Mouse (Mus musculus): Measurements from ENCODE around the gene Kctd4. TPM values are rescaled to one million over a fixed set of nuclear protein-coding genes. Genes with fewer than 3 reads are reported as not detected.
"Not testable (repeated sequence)": the region's sequence is repeated elsewhere in the genome, so short reads cannot be mapped to it uniquely, and the experiment has no call there.

The Kctd4 gene
- total RNA-seq (2015) (not detected in 2 replicates), total RNA-seq (2017) (0.24 TPM in 1 of 2 replicates, not detected in the other)

DNA sequence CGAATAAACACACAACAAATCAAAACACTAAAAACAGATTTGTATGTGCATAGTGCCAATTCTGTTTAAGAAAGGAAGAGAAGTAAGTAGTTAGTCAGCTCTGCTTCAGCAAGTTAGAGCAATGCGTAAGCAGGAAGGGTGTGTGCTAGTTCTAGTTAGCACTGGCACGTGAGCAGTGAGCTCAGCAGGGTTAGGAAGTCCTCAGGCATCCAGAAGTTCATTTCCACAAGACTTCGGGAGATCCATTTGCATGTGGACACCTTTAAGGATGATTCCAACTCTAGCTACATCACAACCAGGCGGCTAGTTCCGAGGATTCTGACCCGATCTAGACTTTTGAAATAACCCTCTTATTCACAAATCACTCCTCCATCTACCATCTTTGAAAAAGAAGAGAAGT lies at the start of gene Kctd4:
TSS of gene Kctd4 (plus strand) at position 244 of the 400 bp plus-strand sequence.
- no peak for ATAC-seq (replicated peaks; ENCODE audit: poor library complexity)

DNA sequence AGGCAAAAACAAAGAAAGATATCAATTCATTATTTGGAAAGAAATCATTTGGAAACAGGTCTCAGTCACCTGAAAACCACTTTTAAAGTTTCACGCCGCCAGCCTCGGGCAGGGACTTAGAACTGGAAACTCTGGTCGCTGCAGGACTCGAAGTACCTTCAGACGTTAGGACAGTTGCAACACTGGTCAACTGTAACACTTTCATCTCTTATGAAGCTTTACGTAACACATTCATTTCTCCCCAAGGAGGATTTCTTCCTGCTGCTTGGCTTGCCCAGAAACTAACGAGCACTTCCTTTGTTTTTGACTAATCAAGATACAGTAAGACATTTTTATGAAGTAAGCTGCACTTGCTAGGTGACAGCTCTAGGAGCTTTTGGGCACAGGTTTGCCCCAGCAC lies 47.9 kb upstream of the Kctd4 start:
- ATAC-seq (replicated peaks; ENCODE audit: poor library complexity), result peak; percentile 55

DNA sequence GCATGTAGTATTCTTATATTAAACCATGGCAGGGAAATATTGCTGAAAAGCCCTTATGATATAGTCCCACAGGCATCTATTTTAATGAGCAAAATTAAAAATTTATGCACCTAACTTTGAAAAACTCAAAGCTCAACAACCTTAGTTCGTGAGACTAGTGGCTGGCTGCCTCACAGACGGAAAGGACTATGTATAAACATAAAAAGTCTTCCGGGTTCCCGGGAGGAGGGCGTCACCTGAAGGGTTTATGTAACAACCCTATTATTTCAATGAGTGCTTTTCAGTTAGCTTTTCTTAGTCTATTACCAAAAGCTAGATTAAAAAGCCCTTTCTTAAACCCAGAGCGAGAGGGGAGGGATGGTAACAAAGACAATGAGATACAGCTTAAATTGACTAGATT lies 42.8 kb upstream of the Kctd4 start:
- no peak for ATAC-seq (replicated peaks; ENCODE audit: poor library complexity)

DNA sequence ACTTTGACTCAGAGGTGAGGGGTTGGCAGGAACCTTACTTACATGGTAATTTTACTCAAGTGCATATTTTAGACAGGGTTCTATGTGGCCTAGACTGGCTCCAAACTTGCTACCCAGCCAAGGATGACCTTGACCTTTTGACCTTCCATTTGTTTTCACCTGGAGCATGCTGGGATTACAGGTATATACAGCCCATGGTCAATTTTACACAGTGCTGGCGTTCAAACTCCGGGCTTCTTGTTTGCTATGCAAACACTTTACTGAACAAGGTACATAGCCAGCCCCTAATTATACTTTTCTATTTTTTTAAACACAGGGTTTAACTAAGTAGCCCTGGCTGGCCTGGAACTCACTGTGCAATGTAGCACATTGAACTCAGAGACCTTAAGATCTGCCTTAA lies 42.1 kb upstream of the Kctd4 start:
- no peak for ATAC-seq (replicated peaks; ENCODE audit: poor library complexity)

DNA sequence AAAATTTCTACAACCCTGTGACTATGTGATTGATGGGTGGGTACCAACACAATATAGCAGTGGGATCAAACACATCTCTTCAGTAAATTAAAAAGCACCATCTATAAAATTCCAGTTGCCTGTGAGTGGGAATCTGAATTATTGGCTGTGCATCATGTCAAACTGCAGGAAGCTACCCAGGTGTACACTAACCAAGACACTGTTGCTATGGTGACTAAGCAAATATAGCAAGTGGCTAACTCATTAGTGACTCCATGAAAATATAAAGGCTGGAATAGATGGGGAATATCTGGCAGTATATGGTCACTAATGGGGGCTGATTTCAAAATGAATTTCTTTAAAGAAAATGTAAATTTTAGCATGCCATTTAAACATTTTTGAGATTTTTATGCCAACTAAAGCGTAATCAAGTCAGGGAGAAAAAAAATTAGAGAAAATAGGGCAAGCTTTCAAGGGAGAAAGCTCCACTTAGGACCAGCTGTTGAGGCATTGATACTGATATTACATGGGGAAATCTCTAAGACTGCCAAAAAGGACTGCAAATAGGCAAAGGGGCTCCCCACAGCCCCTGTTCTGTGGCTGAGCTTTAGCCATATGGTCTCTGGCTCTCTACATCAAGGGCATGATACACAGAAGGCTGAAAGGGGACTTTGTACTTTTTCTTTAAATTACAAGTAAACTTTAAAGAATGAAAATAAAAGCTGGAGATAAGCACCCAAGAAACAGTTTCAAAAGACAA lies 31.3 kb upstream of the Kctd4 start:
- ATAC-seq (replicated peaks; ENCODE audit: poor library complexity), result no peak

DNA sequence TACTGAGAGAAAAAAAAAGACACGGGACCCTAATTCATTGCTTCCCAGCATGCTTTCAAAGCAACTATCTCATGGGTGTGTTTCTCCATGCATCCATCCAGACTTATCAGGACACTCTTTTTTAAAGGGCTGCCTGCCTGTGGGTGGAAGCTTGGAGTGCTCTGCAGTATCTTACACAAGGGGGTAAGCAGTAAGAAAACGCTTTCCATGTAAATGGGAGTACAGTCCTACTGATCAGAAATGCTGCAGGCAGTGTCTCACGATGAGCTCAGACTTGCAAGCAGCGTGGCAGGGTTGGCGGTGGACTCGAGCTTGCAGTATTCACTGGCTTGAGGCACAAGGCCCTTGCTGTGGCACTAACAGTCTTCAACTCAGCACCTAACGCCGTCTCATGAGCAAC lies 25.1 kb upstream of the Kctd4 start:
- not testable (repeated sequence) for ATAC-seq (replicated peaks; ENCODE audit: poor library complexity)

DNA sequence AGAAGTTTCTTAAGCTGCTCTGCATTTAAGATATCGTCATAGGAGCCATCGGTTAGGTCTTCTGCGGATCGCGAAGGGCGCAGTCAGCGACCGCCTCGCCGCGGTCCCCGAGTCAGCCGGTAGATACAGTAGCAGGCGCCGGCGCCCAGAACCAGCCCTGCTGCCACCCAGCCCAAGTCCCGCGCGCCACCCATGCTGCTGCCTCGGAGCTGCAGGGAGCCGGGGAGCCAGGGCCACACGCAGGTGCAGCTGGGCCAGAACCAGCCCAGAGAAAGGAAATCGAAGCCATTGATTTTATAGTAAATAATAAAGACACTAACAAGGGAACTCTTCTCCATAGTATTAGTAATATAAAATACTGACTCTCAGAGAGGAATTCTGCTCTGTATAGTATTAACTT lies 23.5 kb upstream of the Kctd4 start:
- ATAC-seq (replicated peaks; ENCODE audit: poor library complexity), result peak; percentile 42; the same call in 1 of the 2 replicates

DNA sequence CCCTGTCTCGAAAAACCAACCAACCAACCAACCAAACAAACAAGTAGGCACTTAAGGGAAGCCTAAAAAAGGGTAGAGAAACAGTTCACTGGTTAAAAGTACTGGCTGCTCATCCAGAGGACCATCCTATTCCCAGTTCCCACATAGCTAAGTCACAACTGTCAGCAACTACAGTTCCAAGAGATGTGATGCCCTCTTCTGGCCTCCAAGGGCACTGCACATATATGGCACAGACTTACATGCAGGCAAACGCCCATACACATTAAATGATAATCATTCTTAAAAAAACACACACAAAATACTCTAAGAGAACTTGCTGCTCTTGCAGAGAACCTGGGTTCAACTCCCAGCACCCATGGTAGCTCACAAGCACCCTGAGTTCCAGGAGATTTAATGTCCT lies 20.4 kb upstream of the Kctd4 start:
- peak; percentile 48 for ATAC-seq (replicated peaks; ENCODE audit: poor library complexity)

DNA sequence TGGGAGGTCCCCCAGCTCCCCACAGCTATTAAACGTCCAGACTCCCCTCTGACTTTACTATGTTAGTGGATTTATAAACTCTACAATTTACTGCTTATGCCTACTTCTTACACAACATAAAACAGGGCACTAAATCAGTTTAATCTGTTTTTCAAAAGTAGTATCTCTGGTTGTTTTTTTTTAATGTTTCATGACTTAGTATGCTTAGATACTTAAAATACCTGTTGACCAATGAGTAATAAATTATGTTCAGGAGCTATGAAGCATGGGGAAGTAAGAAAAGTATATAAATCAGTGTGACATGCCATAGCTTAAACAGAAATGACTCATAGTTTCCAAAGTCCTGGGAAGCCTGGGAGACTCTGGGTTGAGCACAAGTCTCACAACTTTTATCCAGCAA lies 17.1 kb upstream of the Kctd4 start:
- no peak for ATAC-seq (replicated peaks; ENCODE audit: poor library complexity)

DNA sequence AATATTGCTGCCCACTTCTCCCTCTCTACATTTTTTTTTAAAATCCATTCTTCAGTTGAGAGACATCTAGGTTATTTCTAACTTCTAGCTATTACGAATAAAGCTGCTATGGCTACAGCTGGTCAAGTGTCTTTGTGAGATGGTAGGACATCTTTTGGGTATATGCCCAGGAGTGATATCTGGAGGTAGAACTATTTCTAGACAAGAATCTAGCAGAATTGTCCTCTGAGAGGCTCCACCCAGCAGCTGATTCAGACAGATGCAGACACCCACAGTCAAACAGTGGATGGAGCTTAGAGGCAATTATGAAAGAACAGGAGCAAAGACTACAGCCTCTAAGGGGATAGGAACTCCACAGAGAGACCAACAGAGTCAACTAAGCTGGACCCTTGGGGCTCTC lies 13.3 kb upstream of the Kctd4 start:
- no peak for ATAC-seq (replicated peaks; ENCODE audit: poor library complexity)

DNA sequence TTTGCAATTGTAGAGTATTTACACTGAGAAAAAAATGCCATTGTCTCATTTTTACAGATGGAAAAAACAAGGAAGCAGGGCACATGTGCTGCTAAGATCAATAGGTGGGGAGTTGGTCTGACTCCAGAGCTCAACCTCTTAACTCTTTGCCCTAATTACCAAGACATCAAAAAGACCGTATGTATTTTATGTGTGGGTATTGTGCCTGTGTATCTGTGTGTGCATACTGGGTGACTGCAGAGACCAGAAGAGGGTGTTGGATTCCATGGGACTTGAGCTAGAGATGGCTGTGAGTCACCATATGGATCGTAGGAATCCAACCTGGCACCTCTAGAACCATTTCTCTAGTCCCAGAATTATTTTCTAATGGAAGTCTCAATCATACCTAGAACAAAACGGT lies 12.4 kb upstream of the Kctd4 start:
- ATAC-seq (replicated peaks; ENCODE audit: poor library complexity), result no peak

DNA sequence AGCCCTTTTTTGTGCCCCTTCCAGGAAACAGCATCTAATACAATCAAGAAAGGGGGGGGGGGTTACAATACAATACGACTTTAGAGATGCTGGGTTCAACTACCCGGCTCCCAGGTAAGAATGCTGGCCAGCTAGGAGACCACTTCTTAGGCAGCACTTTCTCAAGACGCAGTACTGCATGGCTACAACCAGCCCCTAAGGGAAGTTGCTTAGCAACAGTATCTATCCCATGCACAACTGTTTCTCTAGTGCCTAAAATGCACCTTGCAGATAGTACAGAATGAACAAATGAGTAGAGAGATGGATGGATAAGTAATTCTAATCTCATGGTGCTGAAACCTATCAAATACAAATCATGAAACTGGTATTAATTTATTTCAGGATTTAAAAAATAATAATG lies 7.1 kb upstream of the Kctd4 start:
- ATAC-seq (replicated peaks; ENCODE audit: poor library complexity), result 0 out of 2 replicates have a peak, but pooled peaks have one; percentile 34

DNA sequence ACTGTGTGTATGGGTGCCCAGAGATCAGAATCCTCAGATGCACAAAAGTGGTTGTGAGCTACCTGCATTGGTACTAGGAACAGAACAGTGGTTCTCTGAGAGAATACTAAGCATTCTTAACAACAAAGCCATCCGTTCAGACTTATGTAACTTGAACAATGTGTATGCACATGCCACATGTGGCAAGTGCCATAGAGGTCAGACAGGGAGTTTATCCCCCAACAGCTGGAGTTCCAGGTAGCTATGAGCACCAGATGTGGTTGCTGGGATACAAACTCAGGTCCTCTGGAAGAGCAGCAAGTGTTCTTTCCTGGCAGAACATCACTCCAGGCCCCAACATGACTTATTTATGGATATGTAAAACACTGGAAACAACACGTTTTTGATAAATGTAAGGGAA lies 1.8 kb upstream of the Kctd4 start:
- no peak for ATAC-seq (replicated peaks; ENCODE audit: poor library complexity)

DNA sequence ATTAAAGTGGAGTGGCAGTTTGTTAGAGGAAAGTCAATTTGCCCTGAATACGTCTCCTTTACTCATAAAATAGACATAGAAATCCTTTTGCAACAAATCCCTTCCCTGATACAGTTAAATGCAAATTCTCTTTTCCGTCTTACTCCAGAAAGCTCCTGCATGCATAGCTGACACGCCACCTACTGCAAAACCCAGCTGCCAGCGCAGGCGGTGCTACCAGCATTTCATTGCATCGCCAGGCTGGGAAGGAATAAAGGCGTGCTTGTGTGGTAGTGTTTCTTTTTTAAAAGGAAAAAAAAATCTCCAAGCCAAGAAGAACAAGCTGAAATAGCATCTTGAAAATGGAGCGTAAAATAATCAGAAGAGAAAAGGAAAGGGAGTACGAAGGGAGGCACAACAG lies 7.4 kb downstream of the Kctd4 start:
- no peak for ATAC-seq (replicated peaks; ENCODE audit: poor library complexity)

DNA sequence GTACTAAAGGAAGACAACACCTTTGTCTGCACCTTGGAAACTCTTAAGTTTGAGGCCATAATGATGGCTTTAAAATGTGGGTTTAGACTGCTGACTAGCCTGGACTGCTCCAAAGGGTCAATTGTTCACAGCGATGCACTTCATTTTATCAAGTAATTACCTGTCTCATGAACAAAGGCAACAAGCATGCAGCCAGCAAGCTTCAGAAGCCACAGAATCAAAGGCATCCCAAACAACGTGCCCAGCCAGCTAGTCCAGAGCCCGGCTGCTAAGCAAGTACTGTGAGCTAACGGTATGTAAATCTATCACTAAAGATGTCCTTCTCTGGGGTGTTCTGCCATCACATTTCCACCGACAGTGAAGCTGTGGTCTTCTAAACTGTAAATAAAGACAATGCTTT lies 8.4 kb downstream of the Kctd4 start:
- ATAC-seq (replicated peaks; ENCODE audit: poor library complexity), result no peak

DNA sequence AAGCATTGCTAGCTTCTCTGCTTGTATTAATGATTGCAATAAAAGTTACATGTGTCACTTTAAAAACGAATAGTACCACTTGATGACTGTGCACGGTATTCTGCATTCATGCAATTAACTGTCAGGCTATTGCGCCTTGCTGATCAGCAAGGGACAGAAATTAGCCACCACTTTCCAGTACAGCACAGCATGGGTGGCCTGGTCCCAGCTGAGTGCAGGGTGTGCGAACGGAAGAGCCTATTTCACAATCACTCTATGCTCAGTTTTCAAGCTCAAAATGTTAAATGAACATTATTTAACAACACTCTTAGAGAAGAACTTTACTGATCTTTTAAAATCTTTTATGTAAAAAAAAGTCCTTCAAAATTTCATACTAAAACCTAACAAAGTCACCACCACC lies 9.2 kb downstream of the Kctd4 start:
- ATAC-seq (replicated peaks; ENCODE audit: poor library complexity), result peak; percentile 60; the same call in 1 of the 2 replicates

DNA sequence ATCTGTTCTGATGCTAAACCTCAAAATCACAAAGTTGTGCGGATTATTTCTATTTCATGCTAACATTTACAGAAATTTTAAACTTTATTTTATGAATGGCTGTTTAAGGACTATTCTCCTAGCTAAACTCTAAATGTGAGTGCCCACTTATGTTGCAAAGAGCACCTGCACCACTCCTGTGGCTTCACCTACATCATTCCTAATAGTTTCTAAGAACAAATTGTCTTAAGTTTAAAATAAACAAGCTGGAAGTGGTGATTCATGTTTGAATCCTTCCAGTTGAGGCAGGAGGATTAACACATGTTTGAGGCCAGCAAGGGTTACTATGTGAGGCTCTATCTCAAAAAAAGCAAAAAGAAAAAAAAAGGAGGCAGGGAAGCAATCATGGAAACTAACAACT lies 9.6 kb downstream of the Kctd4 start:
- ATAC-seq (replicated peaks; ENCODE audit: poor library complexity), result no peak

DNA sequence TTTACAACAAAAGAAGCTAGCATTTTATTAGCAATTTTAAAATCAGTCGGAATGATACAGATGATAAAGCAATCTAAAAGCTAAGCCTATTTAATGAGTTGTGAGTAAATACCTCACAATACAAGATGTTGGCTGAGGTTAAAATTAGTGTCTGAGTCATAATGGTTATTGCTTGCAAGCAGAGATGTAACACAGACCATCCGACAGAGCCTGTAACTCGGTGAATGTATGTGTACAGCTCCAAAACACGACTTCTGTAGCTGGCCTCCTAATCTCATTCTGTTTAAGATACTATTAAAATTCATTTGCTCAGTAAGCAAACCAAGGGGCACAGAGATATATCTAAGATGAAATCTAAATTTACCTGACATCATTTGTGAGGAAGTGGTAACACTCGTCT lies 12.5 kb downstream of the Kctd4 start:
- ATAC-seq (replicated peaks; ENCODE audit: poor library complexity), result no peak

DNA sequence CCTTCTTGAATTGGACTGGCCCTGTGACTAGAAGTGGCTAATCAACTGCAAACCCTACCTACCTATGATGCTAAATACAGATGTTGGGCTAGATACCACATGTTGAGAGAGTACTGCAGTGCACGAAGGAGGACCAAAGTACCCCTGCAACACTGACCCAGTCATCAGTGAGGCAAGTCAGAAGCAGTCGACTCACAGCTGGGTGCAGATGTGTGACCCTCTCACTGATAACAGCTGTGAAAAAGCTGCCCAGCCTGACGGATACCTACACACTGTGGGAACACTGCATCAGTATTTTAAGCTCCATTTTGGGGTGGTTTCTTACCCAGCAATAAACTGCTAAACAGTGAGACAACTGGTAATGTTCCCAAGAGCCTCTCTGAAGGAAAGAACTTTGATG lies 21.3 kb downstream of the Kctd4 start:
- ATAC-seq (replicated peaks; ENCODE audit: poor library complexity), result peak; percentile 66

DNA sequence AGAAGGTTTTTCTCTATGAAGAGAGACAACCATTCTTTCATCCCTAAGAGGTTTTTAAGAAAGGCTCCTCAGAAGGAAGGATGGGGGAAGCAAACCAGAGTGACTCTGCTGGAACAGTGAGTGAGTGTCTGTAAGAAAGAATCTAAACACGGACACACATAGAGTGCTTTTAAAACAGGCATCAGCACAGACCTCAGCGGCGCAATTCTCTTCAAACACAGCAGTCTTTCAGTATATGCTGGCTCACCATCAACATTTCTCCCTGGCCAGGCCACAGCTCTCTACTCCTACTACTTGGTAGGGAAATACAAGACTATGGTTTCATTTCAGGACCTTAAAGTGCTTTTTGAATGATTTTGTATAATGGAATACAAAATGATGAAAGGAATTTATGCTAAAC lies 26.4 kb downstream of the Kctd4 start:
- ATAC-seq (replicated peaks; ENCODE audit: poor library complexity), result no peak

DNA sequence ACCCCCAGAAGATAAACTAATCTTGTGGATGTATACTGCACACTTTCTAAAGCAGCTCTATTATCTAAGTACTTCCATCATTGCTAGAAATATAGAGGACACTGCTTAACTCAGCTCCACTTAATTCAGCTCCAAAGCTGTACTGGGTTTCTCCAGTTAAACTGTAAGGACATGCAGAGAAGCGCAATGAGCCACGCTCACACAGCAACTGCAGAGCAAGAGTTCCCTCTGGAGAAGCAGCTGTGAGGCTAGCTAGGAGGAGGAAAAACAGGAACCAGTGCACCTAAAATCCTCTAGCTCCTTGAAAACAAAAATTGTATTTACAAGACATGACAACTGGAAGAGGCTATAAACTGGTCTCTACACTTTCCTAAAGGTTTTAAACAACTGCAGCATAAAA lies 29.1 kb downstream of the Kctd4 start:
- no peak for ATAC-seq (replicated peaks; ENCODE audit: poor library complexity)

DNA sequence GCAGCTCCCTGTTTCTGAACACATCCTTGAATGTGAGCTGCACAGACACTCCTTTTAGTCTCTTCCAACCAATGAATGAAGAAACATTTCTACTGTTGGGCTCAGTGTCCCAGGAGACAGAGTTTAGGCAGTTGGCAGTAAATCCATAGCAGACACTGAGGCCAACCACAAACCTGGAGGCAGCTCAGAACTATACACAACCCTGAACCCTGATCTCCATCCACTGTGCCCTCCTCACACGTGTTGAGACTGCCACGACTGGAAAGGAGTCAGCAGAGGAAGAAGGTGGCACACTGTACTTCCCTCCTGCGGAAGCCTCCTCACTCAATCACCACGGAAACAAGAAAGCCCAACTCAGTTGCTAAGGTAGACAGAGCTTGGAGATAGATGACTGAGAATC lies 30.3 kb downstream of the Kctd4 start:
- peak; percentile 37; the same call in 1 of the 2 replicates for ATAC-seq (replicated peaks; ENCODE audit: poor library complexity)

DNA sequence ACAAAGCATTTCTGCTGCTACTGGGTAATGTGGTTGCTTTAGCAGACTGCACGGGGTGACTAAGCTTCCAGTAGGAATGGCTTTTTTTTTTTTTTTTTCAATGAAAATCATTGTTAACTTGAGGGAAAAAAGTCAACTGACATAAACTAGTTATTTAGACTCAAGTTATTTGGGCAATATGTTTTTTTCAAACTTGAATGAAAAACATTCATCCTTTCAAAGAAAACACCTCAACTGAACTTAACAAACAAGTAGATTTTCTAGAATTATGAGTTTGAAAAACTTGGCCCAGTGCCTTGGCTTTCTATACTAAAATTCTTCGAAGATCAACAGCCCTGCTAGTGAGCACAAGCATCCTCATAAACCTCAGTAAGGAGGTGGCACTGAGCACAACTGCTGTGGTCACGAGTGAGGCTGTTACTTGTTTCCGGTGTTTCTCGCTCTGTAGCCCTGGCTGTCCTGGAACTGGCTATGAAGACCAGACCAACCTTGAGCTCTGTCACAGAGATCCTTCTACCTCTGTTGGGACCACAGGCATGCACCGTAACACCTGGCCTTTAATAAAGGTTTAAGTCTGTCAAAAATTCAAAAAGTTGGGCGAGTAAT lies 32.2 kb downstream of the Kctd4 start:
- ATAC-seq (replicated peaks; ENCODE audit: poor library complexity), result no peak
